Mouse (Mus musculus) MEL (cell line): ENCODE data around the gene Gm26602. TPM values are rescaled to one million over a fixed set of nuclear protein-coding genes. Genes with fewer than 3 reads are reported as not detected.
A peak's percentile ranks its signal among the peaks of the same experiment; 100 is the strongest.

Experiments used
- DNase-seq: peaks from one replicate; pipeline ENCODE4 v3.0.0; 2011; ENCODE audit warnings: low read depth, low spot score
- H3K27ac ChIP-seq: 2 replicates; pipeline ENCODE4 v1.5.1; 2012; ENCODE audit warnings: low read depth, mild to moderate bottlenecking, control low read depth, low read length, moderate library complexity; ENCODE audit not compliant: control insufficient read depth
- H3K27me3 ChIP-seq, 2 experiments: fragments of 150-350 bp in 1 of 2; sonication (generic) in 1 of 2; 2 replicates each; pipeline ENCODE4 v1.6.1; 2012; ENCODE audit warnings: low read length in 2 of 2, mild to moderate bottlenecking in 2 of 2, improper control_type of control experiment in 1 of 2, moderate library complexity in 1 of 2; ENCODE audit not compliant: insufficient read depth in 2 of 2, control insufficient read depth in 1 of 2
- H3K36me3 ChIP-seq, 2 experiments: 2 replicates each; pipeline ENCODE4 v1.6.1; 2012 to 2014; ENCODE audit warnings: low read length in 2 of 2, improper control_type of control experiment in 1 of 2, inconsistent platforms in 1 of 2, mild to moderate bottlenecking in 1 of 2; ENCODE audit not compliant: insufficient read depth in 2 of 2, control insufficient read depth in 1 of 2
- H3K4me1 ChIP-seq, 2 experiments: fragments of 150-350 bp in 1 of 2; sonication (generic) in 1 of 2; 2 replicates each; pipeline ENCODE4 v1.6.1; 2012; ENCODE audit warnings: low read length in 2 of 2, improper control_type of control experiment in 1 of 2, mild to moderate bottlenecking in 1 of 2; ENCODE audit not compliant: insufficient read depth in 2 of 2, control insufficient read depth in 1 of 2
- H3K4me3 ChIP-seq, 2 experiments: fragments of 150-350 bp in 1 of 2; sonication (generic) in 1 of 2; 2 replicates each; pipeline ENCODE4 v1.5.1; 2012; ENCODE audit warnings: low read depth in 2 of 2, low read length in 2 of 2, mild to moderate bottlenecking in 2 of 2, moderate library complexity in 2 of 2, control low read depth in 1 of 2, improper control_type of control experiment in 1 of 2; ENCODE audit not compliant: control insufficient read depth in 1 of 2, insufficient read depth in 1 of 2
- H3K79me2 ChIP-seq: 2 replicates; pipeline ENCODE4 v1.6.1; 2012; ENCODE audit warnings: mild to moderate bottlenecking, low read length, moderate library complexity; ENCODE audit not compliant: control insufficient read depth, poor library complexity, insufficient read depth
- H3K9ac ChIP-seq: 2 replicates; pipeline ENCODE4 v1.6.1; 2012; ENCODE audit warnings: low read depth, mild to moderate bottlenecking, control low read depth, low read length, moderate library complexity; ENCODE audit not compliant: control insufficient read depth, poor library complexity, severe bottlenecking
- H3K9me3 ChIP-seq: fragments of 150-350 bp; sonication (generic); replicated peaks from 2 replicates; pipeline ENCODE4 v1.6.1; 2012; ENCODE audit warnings: mild to moderate bottlenecking, low read length, improper control_type of control experiment, moderate library complexity; ENCODE audit not compliant: insufficient read depth
- CHD1 ChIP-seq: IDR thresholded peaks from 2 replicates; pipeline ENCODE4 v1.6.1; 2012; ENCODE audit warnings: low read depth, mild to moderate bottlenecking, inconsistent platforms, low read length, improper control_type of control experiment
- CHD2 ChIP-seq: IDR thresholded peaks from 2 replicates; pipeline ENCODE4 v1.6.1; 2011; ENCODE audit warnings: low read length, improper control_type of control experiment
- CTCF ChIP-seq, 3 experiments: IDR thresholded peaks in 2 of 3; conservative IDR thresholded peaks in 1 of 3; 2 replicates each; pipeline ENCODE4 v1.5.1; 2011 to 2012; ENCODE audit warnings: low read length in 3 of 3, low read depth in 2 of 3, mild to moderate bottlenecking in 2 of 3, improper control_type of control experiment in 1 of 3, inconsistent platforms in 1 of 3, mixed read lengths in 1 of 3, moderate library complexity in 1 of 3; ENCODE audit not compliant: control insufficient read depth in 1 of 3, insufficient read depth in 1 of 3, poor library complexity in 1 of 3, severe bottlenecking in 1 of 3
- ELF1 ChIP-seq: IDR thresholded peaks from 2 replicates; pipeline ENCODE4 v1.6.1; 2014; ENCODE audit warnings: low read depth, mild to moderate bottlenecking, inconsistent platforms, low read length, improper control_type of control experiment, moderate library complexity
- EP300 ChIP-seq, 2 experiments: IDR thresholded peaks; 2 replicates each; pipeline ENCODE4 v1.6.1; 2011; ENCODE audit warnings: improper control_type of control experiment in 2 of 2, low read length in 2 of 2, low read depth in 1 of 2, mild to moderate bottlenecking in 1 of 2
- ETS1 ChIP-seq: IDR thresholded peaks from 2 replicates; pipeline ENCODE4 v1.6.1; 2012; ENCODE audit warnings: low read depth, mild to moderate bottlenecking, inconsistent platforms, low read length, improper control_type of control experiment, moderate library complexity
- GABPA ChIP-seq: IDR thresholded peaks from 2 replicates; pipeline ENCODE4 v1.6.1; 2012; ENCODE audit warnings: low read depth, mild to moderate bottlenecking, inconsistent platforms, low read length, improper control_type of control experiment, moderate library complexity
- JUND ChIP-seq: IDR thresholded peaks from 2 replicates; pipeline ENCODE4 v1.6.1; 2011; ENCODE audit warnings: low read depth, mild to moderate bottlenecking, improper control_type of control experiment, low read length
- MAFK ChIP-seq: IDR thresholded peaks from 2 replicates; pipeline ENCODE4 v1.6.1; 2011; ENCODE audit warnings: low read depth, mild to moderate bottlenecking, low read length, improper control_type of control experiment, borderline replicate concordance
- MAZ ChIP-seq: IDR thresholded peaks from 2 replicates; pipeline ENCODE4 v1.6.1; 2012; ENCODE audit warnings: low read depth, mild to moderate bottlenecking, inconsistent platforms, low read length, improper control_type of control experiment
- MEF2A ChIP-seq: IDR thresholded peaks from 2 replicates; pipeline ENCODE4 v1.6.1; 2014; ENCODE audit warnings: low read depth, mild to moderate bottlenecking, inconsistent platforms, low read length, improper control_type of control experiment; ENCODE audit not compliant: poor library complexity, insufficient replicate concordance, severe bottlenecking; ENCODE audit errors: extremely low read depth
- MXI1 ChIP-seq: IDR thresholded peaks from 2 replicates; pipeline ENCODE4 v1.6.1; 2011; ENCODE audit warnings: mild to moderate bottlenecking, low read depth, low read length, improper control_type of control experiment
- MYB ChIP-seq: IDR thresholded peaks from 2 replicates; pipeline ENCODE4 v1.6.1; 2011; ENCODE audit warnings: mild to moderate bottlenecking, low read depth, low read length, improper control_type of control experiment
- MYC ChIP-seq: IDR thresholded peaks from 2 replicates; pipeline ENCODE4 v1.6.1; 2011; ENCODE audit warnings: low read depth, mild to moderate bottlenecking, low read length, improper control_type of control experiment, moderate library complexity
- NELFE ChIP-seq: IDR thresholded peaks from 2 replicates; pipeline ENCODE4 v1.6.1; 2011; ENCODE audit warnings: low read depth, low read length, improper control_type of control experiment
- POLR2A ChIP-seq, 2 experiments: IDR thresholded peaks; 2 replicates each; pipeline ENCODE4 v1.6.1; 2011 to 2012; ENCODE audit warnings: low read length in 2 of 2, mild to moderate bottlenecking in 2 of 2, control low read depth in 1 of 2, improper control_type of control experiment in 1 of 2, low read depth in 1 of 2, moderate library complexity in 1 of 2; ENCODE audit not compliant: control insufficient read depth in 1 of 2, insufficient read depth in 1 of 2, poor library complexity in 1 of 2
- SIN3A ChIP-seq: IDR thresholded peaks from 2 replicates; pipeline ENCODE4 v1.6.1; 2012; ENCODE audit warnings: low read length, improper control_type of control experiment, inconsistent platforms
- TCF12 ChIP-seq: IDR thresholded peaks from 2 replicates; pipeline ENCODE4 v1.6.1; 2014; ENCODE audit warnings: low read depth, mild to moderate bottlenecking, inconsistent platforms, low read length, improper control_type of control experiment, moderate library complexity
- ZKSCAN1 ChIP-seq: IDR thresholded peaks from 2 replicates; pipeline ENCODE4 v1.6.1; 2012; ENCODE audit warnings: low read depth, mild to moderate bottlenecking, inconsistent platforms, low read length, improper control_type of control experiment, moderate library complexity
- ZMIZ1 ChIP-seq: IDR thresholded peaks from 2 replicates; pipeline ENCODE4 v1.6.1; 2012; ENCODE audit warnings: low read depth, mild to moderate bottlenecking, inconsistent platforms, low read length, improper control_type of control experiment, moderate library complexity
- ZNF384 ChIP-seq: IDR thresholded peaks from 2 replicates; pipeline ENCODE4 v1.6.1; 2012; ENCODE audit warnings: low read depth, mild to moderate bottlenecking, inconsistent platforms, low read length, improper control_type of control experiment
- polyA plus RNA-seq, 2 experiments: library from polyadenylated mRNA; stranded (reverse) in 1 of 2; unstranded in 1 of 2; fragments of >175 nt in 1 of 2; fragments of >200 nt in 1 of 2; gene quantifications; 2 replicates each; pipeline versions ENCODE4 v1.2.1 to v1.2.4; 2012; ENCODE audit warnings: low replicate concordance in 2 of 2, low read depth in 1 of 2; ENCODE audit not compliant: insufficient read length in 2 of 2, insufficient read depth in 1 of 2, missing spikeins in 1 of 2
- total RNA-seq: library from RNA; depleted of rRNA; stranded (reverse); fragments of 300-350 nt; gene quantifications from 2 replicates; pipeline ENCODE4 v1.2.3, GENCODE M21; 2012

Gene Gm26602
- total and polyA plus RNA-seq, 3 experiments, result 4.5 to 10.2 TPM; not detected in 1

DNA sequence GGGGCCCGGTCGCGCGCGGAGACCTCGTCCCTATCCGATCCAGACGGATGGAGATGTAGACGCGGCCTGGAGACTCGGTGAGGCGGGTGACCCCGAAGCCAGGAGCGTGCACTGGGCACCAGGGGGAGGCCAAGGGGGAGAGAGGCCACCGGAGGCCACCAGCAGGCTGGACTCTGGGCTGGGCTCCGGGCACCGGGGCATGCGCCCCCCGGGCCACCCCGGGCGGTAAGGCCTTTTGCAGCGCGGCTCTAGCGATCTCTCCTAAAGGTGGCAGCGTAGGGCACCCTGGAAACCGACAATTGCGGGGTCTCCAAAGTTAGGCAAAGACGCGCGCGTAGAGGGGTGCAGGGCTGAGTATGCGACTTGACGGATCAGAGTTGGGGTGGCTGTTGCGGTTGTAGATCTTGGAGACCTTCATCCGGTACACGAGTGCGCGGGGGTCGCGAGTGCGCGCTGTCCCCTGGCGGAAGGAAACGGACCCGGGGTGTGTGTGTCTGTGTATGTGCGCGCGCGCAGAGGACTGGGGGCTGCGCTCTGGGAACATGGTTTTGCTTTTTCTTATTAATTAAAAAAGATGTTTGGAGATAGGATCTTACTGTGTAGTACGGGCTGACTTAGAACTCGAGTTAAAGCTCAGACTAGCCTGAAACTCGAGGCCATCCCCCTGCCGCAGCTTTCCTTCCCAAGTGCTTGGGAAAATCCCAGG is 16.8 kb downstream of the Gm26602 start (continued):
- TF ChIP-seq CTCF (IDR thresholded peaks at IDR 0.05 in 2 of 3, conservative IDR thresholded peaks at IDR 0.05 in 1 of 3; ENCODE audit: control insufficient read depth in 1 of 3, insufficient read depth in 1 of 3, low read depth in 2 of 3, low read length in 3 of 3, poor library complexity in 1 of 3, severe bottlenecking in 1 of 3) (no peak; a peak in 1 of 6 replicates), MAZ (no peak), MXI1 (no peak), CHD2 (no peak)

DNA sequence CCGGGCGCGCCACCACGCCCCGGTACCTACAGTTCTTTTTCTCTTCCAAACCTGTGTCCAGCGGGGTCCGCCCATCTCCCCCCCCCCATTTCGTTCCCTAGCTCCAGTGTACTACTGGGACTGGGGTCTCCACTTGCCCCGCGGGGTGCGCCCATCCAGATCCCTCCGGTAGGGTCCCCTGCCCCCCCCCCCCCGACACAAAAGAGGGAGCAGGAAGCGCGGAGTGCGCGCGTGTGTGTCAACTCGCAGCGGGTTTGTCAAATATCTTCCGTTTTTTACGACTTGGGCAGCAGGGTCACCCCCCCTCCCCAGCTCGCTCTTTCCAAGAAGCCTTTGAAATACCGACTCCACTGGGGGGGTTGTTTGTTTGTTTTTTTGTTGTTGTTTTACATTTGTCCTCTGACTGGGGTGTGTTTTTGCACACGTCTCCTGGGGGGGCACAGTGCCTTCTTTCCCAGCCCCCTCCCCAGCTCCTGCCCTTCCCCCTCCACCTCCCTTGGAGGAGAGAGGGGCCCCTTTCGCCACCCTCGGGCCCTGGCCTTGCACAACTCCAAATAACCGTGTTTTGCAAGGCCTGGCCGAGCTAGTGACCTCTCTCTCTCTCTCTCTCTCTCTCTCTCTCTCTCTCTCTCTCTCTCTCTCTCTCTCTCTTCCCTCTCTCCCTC is 17.5 kb downstream of the Gm26602 start:
- peak overlapping the region; percentile 68 for H3K27ac ChIP-seq
- peak overlapping the region; percentile 93 for H3K9ac ChIP-seq
- H3K9me3 ChIP-seq, result no peaks in the 10 kb centered on the region
- peak overlapping the region; percentile 79 to 90 for H3K4me3 ChIP-seq
- peaks cover 0 to 6% of the 10 kb centered on the region in 2 experiments; a peak in 1 of 4 replicates for H3K4me1 ChIP-seq
- TF ChIP-seq MEF2A (no peak), MAZ (0 out of 2 replicates have a peak, but pooled peaks have one; percentile 55), CHD2 (no peak), ETS1 (no peak), ZMIZ1 (no peak), CHD1 (no peak), NELFE (no peak; the same call in 1 of the 2 replicates), ELF1 (peak; percentile 48; the same call in 1 of the 2 replicates), MYC (0 out of 2 replicates have a peak, but pooled peaks have one; percentile 11), ZNF384 (no peak), SIN3A (0 out of 2 replicates have a peak, but pooled peaks have one; percentile 6), JUND (peak; percentile 83; the same call in 1 of the 2 replicates), POLR2A (IDR thresholded peaks at IDR 0.05; ENCODE audit: control insufficient read depth in 1 of 2, insufficient read depth in 1 of 2, low read depth in 1 of 2, low read length in 2 of 2, poor library complexity in 1 of 2) (no peak), TCF12 (no peak), EP300 (IDR thresholded peaks at IDR 0.05; ENCODE audit: low read depth in 1 of 2, low read length in 2 of 2) (0 out of 4 replicates have a peak, but pooled peaks of 1 of the 2 experiments have one; percentile 14), ZKSCAN1 (no peak), MAFK (no peak), MXI1 (no peak; the same call in 1 of the 2 replicates), GABPA (no peak), MYB (no peak)
- H3K27me3 ChIP-seq, result no peaks in the 10 kb centered on the region
- H3K79me2 ChIP-seq, result peaks cover 9% of the 10 kb centered on the region
- no peaks in the 10 kb centered on the region; a peak in 1 of 4 replicates for H3K36me3 ChIP-seq
- peak; percentile 78 for DNase-seq
